Mouse (Mus musculus) activated CD4-positive, CD25-positive, alpha-beta regulatory T cell (primary cell): ENCODE results near the gene Gjd2. TPM values are rescaled to one million over a fixed set of nuclear protein-coding genes. Genes with fewer than 3 reads are reported as not detected.

Experiments used
- polyA plus RNA-seq, 2 experiments: library from polyadenylated mRNA; unstranded; fragments of 100-300 nt; shearing (Covaris generic); gene quantifications; one replicate each; pipeline ENCODE4 v1.2.1; 2017

Gjd2 gene
- polyA plus RNA-seq = not detected

GRCm38 (mm10) chr2:114013295-114013771 lies at the start of gene Gjd2:
TSS of gene Gjd2 (minus strand) at chr2:114013619.

DNA sequence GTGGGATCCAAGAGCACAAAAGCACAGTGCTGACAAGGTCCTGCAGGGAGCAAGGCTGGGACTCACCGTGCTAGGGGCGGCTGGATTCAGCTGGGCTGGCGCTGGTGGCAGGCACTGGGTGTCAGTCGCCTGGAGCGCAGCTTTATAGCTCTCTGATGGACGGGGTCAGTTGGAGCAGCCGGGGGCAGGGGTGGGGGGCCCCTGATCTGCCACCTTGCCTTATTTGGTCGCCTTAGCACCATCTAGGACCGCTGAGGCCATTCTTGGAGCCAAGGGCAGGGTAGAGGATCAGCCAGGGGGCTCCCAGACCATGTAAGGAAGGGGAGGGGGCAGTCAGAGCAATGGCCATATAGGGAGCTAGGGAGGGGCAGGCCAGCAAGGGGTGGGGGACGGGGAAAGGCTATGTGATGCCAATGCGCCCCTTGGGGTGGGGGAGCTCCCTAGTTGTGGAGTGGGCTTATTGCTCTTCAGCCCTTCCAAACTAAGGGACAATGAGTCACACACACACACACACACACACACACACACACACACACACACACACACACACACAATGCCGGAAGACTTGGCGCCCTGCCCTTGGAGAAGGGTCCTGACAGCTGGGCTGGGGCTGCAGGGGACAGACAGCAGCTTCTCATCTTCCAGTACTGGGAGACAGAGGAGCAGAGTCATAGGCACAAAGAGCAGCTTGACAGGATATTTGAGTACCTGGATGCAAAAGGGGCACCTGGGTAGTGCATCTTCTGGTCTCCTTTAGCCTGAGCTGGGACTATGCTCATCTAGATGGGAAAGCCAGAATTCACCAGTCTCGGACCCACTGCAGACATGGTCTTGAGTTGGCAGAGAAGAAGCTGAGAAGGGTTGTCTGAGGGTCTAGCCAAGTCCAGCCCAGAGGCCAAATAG lies 39.5 kb upstream of the Gjd2 start, which contains the start of gene Actc1:
Actc1 (minus strand) TSS at position 853 of the 903 bp plus-strand sequence.

Other genes with a start within 250 kb of the Gjd2 start
- gene Scg5, start 184.5 kb downstream of the Gjd2 start, polyA plus RNA-seq = 1 to 10 TPM; 1.2 to 9.5 TPM
- gene Arhgap11a, start 165.0 kb downstream of the Gjd2 start, polyA plus RNA-seq = 10 to 100 TPM in 1 of 2 experiments, 1 to 10 TPM in 1; 8.1 to 10.3 TPM
- under 1 TPM in 1 of 2 experiments, not detected in 1; 0.86 TPM for gene Actc1, start 39.9 kb upstream of the Gjd2 start, polyA plus RNA-seq
- 10 to 100 TPM; 56.3 to 63.4 TPM for gene Aqr, start 173.4 kb upstream of the Gjd2 start, polyA plus RNA-seq
- gene Zfp770, start 187.8 kb upstream of the Gjd2 start, polyA plus RNA-seq = 1 to 10 TPM; 1.9 to 3.4 TPM